Mouse (Mus musculus) lung, adult 2 months (tissue): Measurements from ENCODE around the gene Togaram1. TPM values are rescaled to one million over a fixed set of nuclear protein-coding genes. Genes with fewer than 3 reads are reported as not detected.

ENCODE experiments used
- DNase-seq: peaks from one replicate; pipeline ENCODE4 v3.0.0; 2022
- H3K4me1 ChIP-seq: fragments of 200-500 bp; 2 replicates; pipeline ENCODE4 v1.6.1; 2011; ENCODE audit warnings: low read length; ENCODE audit not compliant: control insufficient read depth, insufficient read depth
- H3K4me3 ChIP-seq: fragments of 200-500 bp; replicated peaks from 2 replicates; pipeline ENCODE3; 2011; ENCODE audit warnings: low read depth, mild to moderate bottlenecking, control low read depth, low read length; ENCODE audit errors: extremely low read depth
- CTCF ChIP-seq: fragments of 200-500 bp; IDR thresholded peaks from 2 replicates; pipeline ENCODE4 v1.5.1; 2011; ENCODE audit warnings: mild to moderate bottlenecking, low read length, control low read depth; ENCODE audit not compliant: insufficient read depth
- POLR2A ChIP-seq: fragments of 200-500 bp; IDR thresholded peaks from 2 replicates; pipeline ENCODE4 v1.6.1; 2011; ENCODE audit warnings: low read depth, mild to moderate bottlenecking, control low read depth, low read length, borderline replicate concordance; ENCODE audit errors: extremely low read depth
- WGBS: fragments of 180-500 bp; shearing (Covaris S2); methylation state at CpG from one replicate; pipeline ENCODE4 v1.1.7; 2018; 5-methylcytosine and 5-hydroxymethylcytosine counted together
- polyA plus RNA-seq: library from polyadenylated mRNA; depleted of rRNA; stranded (reverse); fragments of >200 nt; gene quantifications from 2 replicates; pipeline ENCODE4 v1.2.3, GENCODE M21; 2012; rRNA removed

The Togaram1 gene
- 5.8 and 6.4 TPM in 2 replicates for polyA plus RNA-seq

DNA sequence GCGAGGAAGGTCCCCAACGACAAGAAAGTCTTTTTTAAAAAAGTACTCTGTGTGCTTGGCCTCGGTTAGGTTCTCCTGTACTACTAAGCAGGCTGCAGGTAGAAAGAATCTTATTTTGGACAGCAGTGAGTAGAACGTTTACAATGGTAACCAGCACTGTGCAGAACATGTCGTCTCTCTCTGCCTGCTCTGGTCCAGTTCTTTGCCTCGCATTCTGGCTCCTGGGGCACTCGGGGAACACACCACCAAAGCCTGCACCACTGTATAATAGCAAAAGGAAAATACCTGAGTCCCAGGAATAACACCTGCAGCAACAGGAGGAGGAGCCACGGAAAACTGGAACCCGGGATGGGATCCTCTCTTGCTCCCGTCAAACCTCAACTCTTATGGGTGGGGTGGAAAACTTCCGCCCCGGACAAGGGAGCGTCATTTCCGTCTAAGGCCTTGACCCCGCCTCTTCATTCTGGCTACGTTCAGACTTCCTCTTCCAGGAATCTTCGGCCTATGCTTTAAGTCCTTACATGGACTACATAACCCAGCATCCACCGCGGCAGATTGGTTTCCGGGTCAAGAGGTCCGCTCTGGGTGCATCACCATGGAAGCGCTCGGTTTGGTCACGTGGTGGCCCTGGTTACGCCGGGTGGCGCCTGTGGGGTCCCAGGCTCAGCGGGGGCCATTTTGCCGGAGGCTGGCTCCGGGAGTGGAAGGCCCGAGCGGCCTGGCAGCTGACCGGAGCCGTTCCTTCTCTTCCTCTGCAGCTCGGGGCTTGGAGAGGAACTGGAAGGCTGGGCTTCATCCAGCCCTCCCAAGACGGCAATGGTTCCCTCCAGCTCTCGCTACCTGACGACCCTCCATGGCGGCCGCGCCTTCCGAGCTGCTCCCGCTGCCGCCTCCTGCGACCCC lies at the start of gene Togaram1, which contains the start of gene Klhl28:
Gene Togaram1 (plus strand): TSS at position 681 of the 903 bp plus-strand sequence.
Gene Klhl28 (minus strand): TSS at position 411 of the 903 bp plus-strand sequence.
- TF ChIP-seq POLR2A (peak; percentile 86), CTCF (no peak)
- DNase-seq, result peak; percentile 99
- WGBS, result under 1% methylated on average over 45 of the region's 45 CpGs
- no peaks in the 10 kb centered on the region for H3K4me1 ChIP-seq
- H3K4me3 ChIP-seq, result peak within 1 kb of the TSS; percentile 95

DNA sequence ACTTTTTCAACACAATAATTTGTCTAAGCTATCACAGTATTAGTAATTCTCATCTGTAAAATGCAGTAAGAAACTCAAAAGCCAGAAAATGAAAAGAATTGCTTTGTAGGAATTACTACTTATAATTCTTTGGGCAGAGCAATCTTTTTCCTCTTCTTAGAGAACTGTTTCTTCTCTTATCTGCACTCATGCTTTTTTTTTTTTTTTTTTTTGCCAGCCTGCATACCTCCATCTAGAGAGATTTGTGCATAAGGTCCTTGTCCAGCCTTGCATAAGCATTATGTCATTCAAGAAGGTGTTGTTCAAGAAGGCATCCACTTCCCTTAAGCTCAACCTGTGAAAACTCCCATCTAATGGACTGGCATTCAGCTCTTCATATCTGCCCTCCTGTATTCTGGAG lies 48.9 kb upstream of the Togaram1 start:
- TF ChIP-seq POLR2A, result no peak
- TF ChIP-seq CTCF, result no peak
- no peak overlapping the region for H3K4me3 ChIP-seq
- no peak for DNase-seq
- H3K4me1 ChIP-seq, result no peaks in the 10 kb centered on the region

GRCm38 (mm10) chr12:64917578-64918471 lies 47.8 kb upstream of the Togaram1 start, which contains the start of gene Gm527:
Gene Gm527, plus strand, starts transcription at chr12:64917906.
- peak; percentile 91 for DNase-seq
- WGBS, result under 1% methylated on average over 61 of the region's 93 CpGs
- Histone ChIP-seq H3K4me3 (peak within 1 kb of the TSS; percentile 72), H3K4me1 (no peaks in the 10 kb centered on the region)
- no peak for TF ChIP-seq CTCF
- peak; percentile 20; the same call in 1 of the 2 replicates for TF ChIP-seq POLR2A

DNA sequence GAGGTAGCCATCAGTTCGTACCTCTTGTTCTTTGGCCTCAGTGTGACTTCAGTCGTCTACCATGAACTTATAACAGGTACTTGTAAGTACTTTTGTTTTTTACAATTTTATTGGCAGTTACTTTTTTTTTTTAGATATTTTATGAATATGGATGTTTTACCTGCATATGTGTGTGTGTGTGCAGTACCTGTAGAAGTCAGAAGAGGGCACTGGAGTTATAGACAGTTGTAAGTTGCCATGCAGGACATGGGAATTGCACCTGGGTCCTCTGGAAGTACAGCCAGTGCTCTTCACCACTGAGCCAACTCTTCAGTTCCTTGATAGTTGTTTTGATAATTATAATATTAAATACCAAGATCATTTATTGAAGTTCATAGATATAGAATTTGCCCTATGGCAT lies 28.1 kb upstream of the Togaram1 start:
- TF ChIP-seq POLR2A (no peak), CTCF (no peak)
- no peak for DNase-seq
- Histone ChIP-seq H3K4me3 (no peak overlapping the region), H3K4me1 (no peaks in the 10 kb centered on the region)
- WGBS, result 92% methylated on average over 2 of the region's 2 CpGs

GRCm38 (mm10) chr12:64964560-64964959 lies 1.0 kb upstream of the Togaram1 start:
- WGBS, result 5% methylated on average over 4 of the region's 4 CpGs
- Histone ChIP-seq H3K4me3 (peak overlapping the region; percentile 95), H3K4me1 (no peaks in the 10 kb centered on the region)
- no peak for DNase-seq
- TF ChIP-seq CTCF (no peak), POLR2A (no peak)

DNA sequence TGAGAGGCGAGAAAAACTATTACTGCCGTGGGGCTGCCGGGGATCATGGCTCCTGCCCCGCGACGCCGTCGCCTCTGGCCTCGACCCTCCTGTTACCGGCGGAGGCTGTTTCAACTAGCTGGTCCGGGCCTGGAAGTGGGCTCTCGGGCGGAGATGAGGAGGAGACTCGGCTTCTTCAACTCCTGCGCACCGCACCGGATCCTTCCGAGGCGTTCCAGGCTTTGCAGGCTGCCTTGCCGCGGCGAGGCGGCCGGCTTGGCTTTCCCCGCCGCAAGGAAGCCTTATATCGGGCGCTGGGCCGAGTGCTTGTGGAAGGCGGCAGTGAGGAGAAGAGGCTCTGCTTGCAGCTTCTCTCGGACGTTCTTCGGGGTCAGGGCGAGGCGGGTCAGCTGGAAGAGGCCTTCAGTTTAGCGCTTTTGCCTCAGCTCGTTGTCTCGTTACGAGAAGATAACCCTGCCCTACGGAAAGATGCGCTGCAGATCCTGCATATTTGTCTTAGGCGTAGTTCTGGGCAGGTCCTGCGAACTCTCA lies 562 bp downstream of the Togaram1 start:
- Histone ChIP-seq H3K4me1 (peaks cover 5% of the 10 kb centered on the region), H3K4me3 (peak overlapping the region; percentile 80)
- WGBS, result under 1% methylated on average over 44 of the region's 44 CpGs
- no peak for TF ChIP-seq CTCF
- no peak for TF ChIP-seq POLR2A
- peak; percentile 61 for DNase-seq

DNA sequence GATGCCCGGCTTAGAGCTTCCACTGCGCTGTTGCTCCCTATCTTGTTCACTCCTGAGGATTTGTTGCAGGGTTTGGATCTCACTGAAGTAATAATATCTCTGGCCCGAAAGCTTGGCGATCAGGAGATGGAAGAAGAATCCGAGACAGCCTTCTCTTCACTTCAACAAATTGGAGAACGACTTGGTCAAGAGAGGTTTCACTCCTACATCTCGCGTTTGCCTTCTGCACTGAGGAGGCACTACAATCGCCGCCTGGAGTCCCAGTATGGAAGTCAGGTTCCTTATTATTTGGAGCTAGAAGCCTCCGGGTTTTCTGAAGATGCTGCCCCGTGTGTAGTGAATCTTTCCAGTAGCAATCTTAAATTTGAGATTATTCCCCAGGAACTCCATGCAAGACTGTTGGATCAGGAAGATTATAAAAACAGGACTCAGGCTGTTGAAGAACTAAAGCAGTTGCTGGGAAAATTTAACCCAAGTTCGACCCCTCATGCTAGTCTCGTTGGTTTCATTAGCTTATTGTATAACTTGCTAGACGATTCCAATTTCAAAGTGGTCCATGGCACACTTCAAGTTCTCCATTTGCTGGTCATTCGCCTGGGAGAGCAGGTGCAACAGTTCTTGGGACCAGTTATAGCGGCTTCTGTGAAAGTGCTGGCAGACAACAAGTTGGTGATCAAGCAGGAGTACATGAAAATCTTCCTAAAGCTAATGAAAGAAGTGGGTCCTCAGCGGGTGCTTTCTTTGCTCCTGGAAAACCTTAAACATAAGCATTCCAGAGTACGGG lies 1.2 kb downstream of the Togaram1 start:
- peak; percentile 5 for DNase-seq
- H3K4me3 ChIP-seq, result peak overlapping the region; percentile 80
- TF ChIP-seq CTCF (no peak), POLR2A (no peak)
- peaks cover 5% of the 10 kb centered on the region for H3K4me1 ChIP-seq
- WGBS, result 2% methylated on average over 19 of the region's 19 CpGs

GRCm38 (mm10) chr12:64967470-64967869 lies 1.9 kb downstream of the Togaram1 start:
- peak; percentile 23 for DNase-seq
- WGBS, result 2% methylated on average over 9 of the region's 9 CpGs
- peaks cover 8% of the 10 kb centered on the region for H3K4me1 ChIP-seq
- peak overlapping the region; percentile 80 for H3K4me3 ChIP-seq
- TF ChIP-seq CTCF (no peak), POLR2A (no peak)

DNA sequence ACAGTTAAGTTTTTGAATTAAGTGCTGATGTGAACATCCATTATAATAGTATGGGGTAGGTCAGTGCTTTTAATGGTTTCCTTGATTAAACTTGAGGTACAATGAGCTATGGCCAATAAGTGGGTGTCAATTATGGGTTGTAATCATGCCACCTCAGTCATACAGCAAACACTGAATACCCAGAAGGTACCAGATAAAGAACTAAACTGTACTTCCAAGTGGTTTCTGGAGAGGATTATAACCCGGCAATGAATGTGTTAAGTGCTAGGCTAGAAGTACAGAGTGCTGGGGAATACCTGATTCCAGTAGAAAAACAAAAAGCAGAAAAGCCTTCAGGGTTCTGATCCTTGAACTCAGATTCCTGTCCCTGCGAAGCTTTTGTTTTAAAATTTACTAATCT lies 2.5 kb downstream of the Togaram1 start:
- 3% methylated on average over 2 of the region's 2 CpGs for WGBS
- no peak for DNase-seq
- Histone ChIP-seq H3K4me1 (peaks cover 8% of the 10 kb centered on the region), H3K4me3 (peak overlapping the region; percentile 48)
- TF ChIP-seq CTCF, result no peak
- no peak for TF ChIP-seq POLR2A
